Mouse (Mus musculus) forebrain, postnatal 0 days (tissue): ENCODE data around the gene Arhgef19. TPM values are rescaled to one million over a fixed set of nuclear protein-coding genes. Genes with fewer than 3 reads are reported as not detected.

ENCODE experiments used
- ATAC-seq: fragments of 200-750 bp; cut with Nextera tagmentation; 2 replicates; pipeline ENCODE4 v1.8.0; 2017; ENCODE audit warnings: mild to moderate bottlenecking, moderate library complexity
- DNase-seq: peaks from one replicate; pipeline ENCODE4 v3.0.0-alpha.2; 2015
- H3K27ac ChIP-seq: fragments of 300-500 bp; sonication (generic); 2 replicates; pipeline ENCODE4 v1.5.1; 2014; ENCODE audit warnings: low read depth, mild to moderate bottlenecking, antibody characterized with exemption, low read length, moderate library complexity, mixed read lengths
- H3K27me3 ChIP-seq: fragments of 300-500 bp; sonication (generic); 2 replicates; pipeline ENCODE4 v1.6.1; 2014; ENCODE audit warnings: mild to moderate bottlenecking, low read length, mixed read lengths; ENCODE audit not compliant: insufficient read depth
- H3K36me3 ChIP-seq: fragments of 300-500 bp; sonication (generic); 2 replicates; pipeline ENCODE4 v1.6.1; 2014; ENCODE audit warnings: mild to moderate bottlenecking, moderate library complexity; ENCODE audit not compliant: insufficient read depth
- H3K4me1 ChIP-seq: fragments of 300-500 bp; sonication (generic); 2 replicates; pipeline ENCODE4 v1.6.1; 2014; ENCODE audit warnings: antibody characterized with exemption; ENCODE audit not compliant: insufficient read depth
- H3K4me2 ChIP-seq: fragments of 300-500 bp; sonication (generic); 2 replicates; pipeline ENCODE4 v1.6.1; 2014; ENCODE audit warnings: low read depth, mild to moderate bottlenecking, moderate library complexity
- H3K4me3 ChIP-seq: fragments of 300-500 bp; sonication (generic); 2 replicates; pipeline ENCODE4 v1.5.1; 2014; ENCODE audit warnings: low read depth, low read length, mixed read lengths
- H3K9ac ChIP-seq: fragments of 300-500 bp; sonication (generic); 2 replicates; pipeline ENCODE4 v1.6.1; 2014; ENCODE audit warnings: mild to moderate bottlenecking
- H3K9me3 ChIP-seq: fragments of 300-500 bp; sonication (generic); 2 replicates; pipeline ENCODE4 v1.6.1; 2016; ENCODE audit warnings: low read length
- CTCF ChIP-seq: sonication (generic); IDR thresholded peaks from 2 replicates; pipeline ENCODE4 v1.5.1; 2016; ENCODE audit warnings: antibody characterized with exemption, control low read depth, low read depth
- WGBS: fragments of 180-500 bp; shearing (Covaris S2); extraction: QIAGEN DNeasy Blood & Tissue Kit; methylation state at CpG from one replicate; pipeline ENCODE4 v1.1.7; 2014; 5-methylcytosine and 5-hydroxymethylcytosine counted together
- polyA plus RNA-seq: library from polyadenylated mRNA; unstranded; fragments of >200 nt; fragmentation: Nextera tagmentation; extraction: Ambion mirVana; gene quantifications from 2 replicates; pipeline ENCODE4 v1.2.1, GENCODE M21; 2015
- total RNA-seq: library from RNA; depleted of rRNA; stranded (reverse); fragments of >200 nt; gene quantifications from 2 replicates; pipeline ENCODE4 v1.2.3, GENCODE M21; 2014

Arhgef19 gene
- total and polyA plus RNA-seq, 2 experiments from 2014 or later = 0.90 to 0.95 TPM

DNA sequence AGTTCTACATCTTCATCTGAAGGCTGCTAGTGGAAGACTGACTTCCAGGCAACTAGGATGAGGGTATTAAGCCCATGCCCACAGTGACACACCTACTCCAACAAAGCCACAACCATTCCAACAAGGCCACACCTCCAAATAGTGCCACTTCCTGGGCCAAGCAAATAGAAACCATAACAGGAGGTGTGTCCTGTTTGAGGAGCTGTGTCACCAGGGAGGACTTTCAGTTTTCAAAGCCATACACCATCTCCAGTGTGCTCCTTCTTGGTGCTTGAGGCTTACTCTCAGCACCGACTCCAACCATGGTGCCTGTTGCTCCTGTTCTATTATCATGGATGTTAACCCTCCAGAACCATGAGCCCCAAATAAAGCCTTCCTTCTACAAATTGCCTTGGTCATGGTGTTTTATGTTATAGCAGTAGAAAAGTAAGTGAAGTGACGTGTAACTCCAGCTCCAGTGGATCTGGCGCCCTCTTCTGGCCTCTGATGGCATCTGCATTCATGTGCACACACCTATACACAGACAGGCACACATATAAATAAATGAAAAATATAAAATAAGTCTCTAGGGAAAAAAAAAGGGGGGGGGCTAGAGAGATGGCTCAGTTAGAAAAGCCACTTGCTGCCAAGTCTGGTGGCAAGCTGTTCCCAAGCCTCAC is 26.8 kb downstream of the Arhgef19 start:
- DNase-seq (no peak), ATAC-seq (no peak)
- no peaks in the 10 kb centered on the region for H3K4me1 ChIP-seq
- H3K27ac ChIP-seq = no peak overlapping the region
- 89% methylated on average over 3 of the region's 3 CpGs for WGBS
- H3K9me3 ChIP-seq = no peaks in the 10 kb centered on the region
- H3K9ac ChIP-seq = no peak overlapping the region
- H3K36me3 ChIP-seq = no peaks in the 10 kb centered on the region
- TF ChIP-seq CTCF = peak; percentile 51
- H3K27me3 ChIP-seq = no peaks in the 10 kb centered on the region
- no peak overlapping the region for H3K4me2 ChIP-seq
- no peak overlapping the region for H3K4me3 ChIP-seq

DNA sequence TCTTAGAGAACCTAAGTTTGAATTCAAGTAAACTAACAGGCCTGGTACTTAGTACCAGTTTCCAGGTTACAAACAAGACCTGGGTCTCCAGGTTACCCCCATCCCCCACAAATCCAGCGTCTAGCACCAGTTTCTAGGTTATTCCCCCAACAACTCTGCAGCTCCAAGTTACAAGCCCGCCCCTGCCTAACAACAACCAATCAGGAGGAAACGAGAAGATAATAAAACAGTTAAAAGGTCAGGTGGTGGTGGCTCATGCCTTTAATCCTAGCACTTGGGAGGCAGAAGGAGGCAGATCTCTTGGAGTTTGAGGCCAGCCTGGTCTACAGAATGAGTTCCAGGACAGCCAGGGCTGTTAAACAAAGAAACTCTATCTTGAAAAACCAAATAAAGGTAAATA is 28.0 kb downstream of the Arhgef19 start:
- ATAC-seq (no peak), DNase-seq (no peak)
- no peaks in the 10 kb centered on the region for H3K9me3 ChIP-seq
- no peak overlapping the region for H3K27ac ChIP-seq
- no peak for TF ChIP-seq CTCF
- no peaks in the 10 kb centered on the region for H3K36me3 ChIP-seq
- no peak overlapping the region for H3K9ac ChIP-seq
- no peak overlapping the region for H3K4me2 ChIP-seq
- no peaks in the 10 kb centered on the region for H3K27me3 ChIP-seq
- H3K4me3 ChIP-seq = no peak overlapping the region
- 81% methylated on average over 3 of the region's 3 CpGs for WGBS
- no peaks in the 10 kb centered on the region for H3K4me1 ChIP-seq

DNA sequence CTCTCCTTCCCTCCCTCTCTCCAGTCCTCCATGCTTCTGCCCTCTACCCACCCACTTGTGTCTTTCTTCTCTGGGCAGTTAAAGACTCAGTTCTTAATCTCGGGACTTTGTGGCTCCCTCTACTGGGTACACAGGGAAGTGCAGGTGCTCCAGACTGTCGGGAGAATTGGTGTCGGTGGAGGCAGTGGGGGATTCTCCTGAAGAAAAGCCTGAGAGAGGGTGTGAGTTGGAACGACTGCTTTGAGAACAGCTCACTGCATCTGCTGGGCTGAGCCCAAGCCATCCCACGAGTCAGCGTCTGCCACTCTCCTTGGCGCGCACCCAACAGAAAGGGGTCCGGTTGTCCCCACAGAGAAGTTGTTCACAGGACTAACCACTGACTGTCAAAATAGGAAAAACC is 28.5 kb downstream of the Arhgef19 start:
- ATAC-seq (peak; percentile 56), DNase-seq (peak; percentile 67)
- peak; percentile 75 for TF ChIP-seq CTCF
- Histone ChIP-seq H3K4me1 (no peaks in the 10 kb centered on the region), H3K4me3 (no peak overlapping the region), H3K36me3 (no peaks in the 10 kb centered on the region), H3K9me3 (no peaks in the 10 kb centered on the region), H3K4me2 (no peak overlapping the region), H3K27me3 (no peaks in the 10 kb centered on the region), H3K9ac (no peak overlapping the region), H3K27ac (no peak overlapping the region)
- WGBS = 30% methylated on average over 9 of the region's 9 CpGs

DNA sequence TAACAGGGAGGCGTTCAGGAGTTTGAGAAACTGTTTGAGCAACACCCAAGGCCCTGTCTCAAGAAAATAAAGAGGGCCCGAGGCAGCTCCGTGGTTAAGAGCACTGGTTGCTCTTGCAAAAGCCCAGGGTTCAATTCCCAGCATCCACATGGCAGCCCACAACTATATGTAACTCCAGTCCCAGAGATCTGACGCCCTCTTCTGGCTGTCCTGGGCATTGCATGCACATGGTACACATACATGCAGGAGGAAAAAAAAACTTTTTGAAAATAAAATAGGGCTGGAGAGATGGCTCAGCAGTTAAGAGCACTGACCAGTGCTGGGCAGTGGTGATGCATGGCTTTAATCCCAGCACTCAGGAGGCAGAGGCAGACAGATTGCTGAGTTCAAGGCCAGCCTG is 29.1 kb downstream of the Arhgef19 start:
- no peaks in the 10 kb centered on the region for H3K4me1 ChIP-seq
- 83% methylated on average over 4 of the region's 4 CpGs for WGBS
- no peak overlapping the region for H3K27ac ChIP-seq
- H3K36me3 ChIP-seq = no peaks in the 10 kb centered on the region
- H3K9ac ChIP-seq = no peak overlapping the region
- no peaks in the 10 kb centered on the region for H3K27me3 ChIP-seq
- no peaks in the 10 kb centered on the region for H3K9me3 ChIP-seq
- H3K4me3 ChIP-seq = no peak overlapping the region
- ATAC-seq (no peak), DNase-seq (no peak)
- no peak overlapping the region for H3K4me2 ChIP-seq
- TF ChIP-seq CTCF = peak; percentile 27

DNA sequence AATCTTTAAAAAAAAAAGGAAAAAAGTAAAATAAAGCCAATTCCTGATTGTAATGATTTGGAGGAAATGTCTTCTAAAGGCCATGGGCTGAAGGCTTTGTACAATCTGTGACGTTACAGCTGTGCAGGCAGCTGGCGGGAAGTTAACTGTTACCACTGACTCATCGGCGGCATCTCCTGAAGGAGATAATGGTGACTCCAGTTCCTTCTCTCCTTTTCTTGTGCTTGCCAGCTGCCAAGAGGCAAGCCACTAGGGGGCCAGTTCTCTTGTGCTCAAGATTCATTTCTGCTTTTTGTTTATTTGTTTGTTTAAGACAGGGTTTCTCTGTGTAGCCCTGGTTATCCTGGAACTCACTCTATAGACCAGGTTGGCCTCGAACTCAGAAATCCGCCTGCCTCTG is 29.8 kb downstream of the Arhgef19 start:
- Histone ChIP-seq H3K4me3 (no peak overlapping the region), H3K27me3 (no peaks in the 10 kb centered on the region), H3K9me3 (no peaks in the 10 kb centered on the region), H3K4me1 (no peaks in the 10 kb centered on the region), H3K36me3 (no peaks in the 10 kb centered on the region), H3K27ac (no peak overlapping the region), H3K9ac (no peak overlapping the region), H3K4me2 (no peak overlapping the region)
- DNase-seq = no peak
- ATAC-seq = no peak
- 80% methylated on average over 6 of the region's 6 CpGs for WGBS
- TF ChIP-seq CTCF = peak; percentile 49

DNA sequence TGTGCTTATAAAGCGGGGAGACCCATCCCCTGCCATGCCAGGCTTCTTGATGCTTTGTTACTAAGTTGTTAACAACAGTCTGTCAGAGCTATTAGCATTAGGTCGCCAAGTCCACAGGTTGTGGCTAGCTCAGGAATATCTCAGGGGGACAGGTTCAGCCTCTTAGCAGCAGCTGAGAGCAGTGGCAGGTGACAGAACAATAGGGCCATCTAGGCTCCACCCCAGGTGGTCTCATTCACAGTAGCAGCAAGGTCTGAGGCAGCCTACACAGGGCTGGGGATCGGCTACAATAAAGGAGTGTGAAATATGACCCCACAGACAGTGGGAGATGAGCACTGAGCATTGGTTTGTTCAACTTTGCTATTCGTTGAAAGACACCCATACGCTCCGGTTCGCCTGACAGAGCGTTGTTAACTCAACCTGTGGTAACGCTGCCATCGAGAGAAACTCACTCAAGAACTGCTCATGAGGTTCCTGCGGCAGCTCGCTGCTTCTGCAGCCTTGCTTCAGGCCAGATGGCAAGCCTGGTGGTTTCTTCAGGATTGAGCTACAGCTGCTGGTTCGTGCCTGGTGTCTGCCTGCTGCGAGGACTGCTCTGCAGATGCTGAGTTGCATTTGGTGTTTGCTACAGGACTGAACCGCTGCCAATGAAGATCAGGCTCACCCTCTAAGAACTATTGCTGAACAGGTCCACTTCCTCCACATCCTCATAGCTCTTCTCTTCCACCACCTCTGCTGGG is 31.1 kb downstream of the Arhgef19 start:
- H3K27ac ChIP-seq = no peak overlapping the region
- no peak overlapping the region for H3K9ac ChIP-seq
- WGBS = 59% methylated on average over 15 of the region's 15 CpGs
- no peaks in the 10 kb centered on the region for H3K4me1 ChIP-seq
- no peak overlapping the region for H3K4me3 ChIP-seq
- no peak for TF ChIP-seq CTCF
- ATAC-seq = no peak
- no peak for DNase-seq
- no peaks in the 10 kb centered on the region for H3K9me3 ChIP-seq
- no peaks in the 10 kb centered on the region for H3K36me3 ChIP-seq
- H3K27me3 ChIP-seq = no peaks in the 10 kb centered on the region
- H3K4me2 ChIP-seq = no peak overlapping the region

DNA sequence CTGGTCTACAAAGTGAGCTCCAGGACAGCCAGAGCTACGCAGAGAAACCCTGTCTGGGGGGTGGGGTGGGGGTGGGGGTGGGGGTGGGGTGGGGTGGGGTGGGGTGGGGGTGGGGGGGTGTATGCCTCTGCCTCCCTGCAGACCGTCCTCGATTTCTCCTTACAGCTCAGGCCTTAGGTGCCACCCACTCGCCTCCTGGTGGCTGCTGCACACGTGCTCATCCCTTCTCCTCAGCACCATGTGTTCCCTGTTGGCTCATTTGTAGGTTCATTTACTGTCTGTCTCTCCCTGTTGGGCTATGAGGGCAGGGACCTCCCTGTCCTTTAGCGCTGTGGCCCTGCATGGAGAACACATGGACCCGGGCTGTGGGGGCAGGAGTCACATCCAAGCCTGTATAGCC is 31.9 kb downstream of the Arhgef19 start:
- no peak for ATAC-seq
- TF ChIP-seq CTCF = no peak
- Histone ChIP-seq H3K4me3 (no peak overlapping the region), H3K36me3 (no peaks in the 10 kb centered on the region), H3K9me3 (no peaks in the 10 kb centered on the region), H3K4me1 (no peaks in the 10 kb centered on the region), H3K27ac (no peak overlapping the region), H3K9ac (no peak overlapping the region), H3K4me2 (no peak overlapping the region), H3K27me3 (no peaks in the 10 kb centered on the region)
- DNase-seq = no peak
- 86% methylated on average over 7 of the region's 7 CpGs for WGBS
